Mouse (Mus musculus): ENCODE measurements around the gene Chst12. TPM values are rescaled to one million over a fixed set of nuclear protein-coding genes. Genes with fewer than 3 reads are reported as not detected.

The Chst12 gene
- polyA plus RNA-seq, 1 experiment from 2014 or later, result 18.8 TPM

DNA sequence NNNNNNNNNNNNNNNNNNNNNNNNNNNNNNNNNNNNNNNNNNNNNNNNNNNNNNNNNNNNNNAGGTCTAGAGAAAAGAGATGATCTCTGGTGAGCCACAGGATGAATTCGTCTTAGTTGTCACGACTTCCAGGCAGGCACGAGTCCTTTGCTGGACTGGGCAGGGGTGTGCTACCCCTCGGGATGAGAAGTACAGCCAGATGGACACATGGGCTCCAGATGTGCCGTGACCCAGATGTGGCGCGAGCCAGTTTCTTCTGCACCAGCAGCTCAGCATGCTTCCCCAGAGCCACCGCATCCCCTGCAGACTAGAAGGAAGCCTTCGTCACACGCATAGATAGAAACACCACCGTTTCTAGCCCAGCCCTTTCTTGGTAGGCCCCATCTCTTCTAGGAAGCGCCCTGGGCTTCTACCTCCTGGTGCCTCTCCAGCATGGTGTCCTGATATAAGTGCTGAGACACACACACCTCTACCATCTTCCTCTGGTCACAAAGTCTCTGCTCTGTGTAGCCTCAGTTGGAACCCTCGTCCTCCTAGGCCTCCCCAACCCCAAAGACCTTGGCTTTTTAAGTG is 32.8 kb downstream of the Chst12 start:
- Histone ChIP-seq H3K27ac (ENCODE audit: low read depth, low read length) (no peak overlapping the region), H3K36me3 (ENCODE audit: control insufficient read depth, insufficient read depth) (no peaks in the 10 kb centered on the region), H3K27me3 (replicated peaks; ENCODE audit: control insufficient read depth, insufficient read depth, low read length) (no peaks in the 10 kb centered on the region), H3K4me1 (replicated peaks; ENCODE audit: control insufficient read depth, insufficient read depth, low read length) (no peaks in the 10 kb centered on the region), H3K4me3 (ENCODE audit: low read depth, low read length) (no peak overlapping the region), H3K9ac (ENCODE audit: low read depth, low read length) (no peak overlapping the region), H3K9me3 (ENCODE audit: control insufficient read depth) (no peaks in the 10 kb centered on the region), H3K4me2 (replicated peaks; ENCODE audit: low read depth) (no peak overlapping the region)
- TF ChIP-seq CTCF (IDR thresholded peaks at IDR 0.05; ENCODE audit: low read depth), result no peak
- ATAC-seq, result no peak
- WGBS, result 78% methylated on average over 13 of the region's 13 CpGs

DNA sequence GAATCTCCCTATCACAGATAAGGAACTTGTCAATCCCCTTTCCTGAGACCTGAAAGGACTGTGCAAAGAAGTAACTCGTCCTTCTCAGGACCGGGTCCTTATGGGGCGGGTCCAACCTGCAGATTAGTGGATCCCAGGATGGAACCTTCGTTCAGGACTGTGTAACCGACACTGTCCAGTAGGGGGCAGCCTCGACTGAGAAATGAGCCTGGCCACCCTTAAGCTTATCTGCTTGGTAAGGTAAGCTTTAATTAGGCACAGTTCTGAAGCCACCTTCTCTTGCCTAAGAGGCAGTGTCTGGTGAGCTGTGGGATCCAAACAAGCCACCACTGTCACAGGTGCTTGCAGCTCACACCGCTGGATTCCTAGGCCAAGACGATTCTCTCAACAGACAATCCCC is 34.8 kb downstream of the Chst12 start:
- Histone ChIP-seq H3K4me2 (replicated peaks; ENCODE audit: low read depth) (no peak overlapping the region), H3K36me3 (ENCODE audit: control insufficient read depth, insufficient read depth) (no peaks in the 10 kb centered on the region), H3K4me1 (replicated peaks; ENCODE audit: control insufficient read depth, insufficient read depth, low read length) (no peaks in the 10 kb centered on the region), H3K9me3 (ENCODE audit: control insufficient read depth) (no peaks in the 10 kb centered on the region), H3K27ac (ENCODE audit: low read depth, low read length) (no peak overlapping the region), H3K4me3 (ENCODE audit: low read depth, low read length) (no peak overlapping the region), H3K9ac (ENCODE audit: low read depth, low read length) (no peak overlapping the region), H3K27me3 (replicated peaks; ENCODE audit: control insufficient read depth, insufficient read depth, low read length) (no peaks in the 10 kb centered on the region)
- 8% methylated on average over 8 of the region's 8 CpGs for WGBS
- peak; percentile 95 for TF ChIP-seq CTCF (IDR thresholded peaks at IDR 0.05; ENCODE audit: low read depth)
- peak; percentile 63 for ATAC-seq

- H3K9me3 ChIP-seq (ENCODE audit: control insufficient read depth), result no peaks in the 10 kb centered on the region
- H3K27me3 ChIP-seq (replicated peaks; ENCODE audit: control insufficient read depth, insufficient read depth, low read length), result no peaks in the 10 kb centered on the region
- no peak overlapping the region for H3K4me2 ChIP-seq (replicated peaks; ENCODE audit: low read depth)
- no peaks in the 10 kb centered on the region for H3K36me3 ChIP-seq (ENCODE audit: control insufficient read depth, insufficient read depth)
- H3K4me3 ChIP-seq (ENCODE audit: low read depth, low read length), result no peak overlapping the region
- WGBS, result 69% methylated on average over 9 of the region's 9 CpGs
- no peak for TF ChIP-seq CTCF (IDR thresholded peaks at IDR 0.05; ENCODE audit: low read depth)
- H3K27ac ChIP-seq (ENCODE audit: low read depth, low read length), result no peak overlapping the region
- H3K9ac ChIP-seq (ENCODE audit: low read depth, low read length), result no peak overlapping the region
- no peaks in the 10 kb centered on the region for H3K4me1 ChIP-seq (replicated peaks; ENCODE audit: control insufficient read depth, insufficient read depth, low read length)
- ATAC-seq, result no peak
Measured at GRCm38 (mm10) chr5:140542811-140543575, 37.6 kb downstream of the Chst12 start.

DNA sequence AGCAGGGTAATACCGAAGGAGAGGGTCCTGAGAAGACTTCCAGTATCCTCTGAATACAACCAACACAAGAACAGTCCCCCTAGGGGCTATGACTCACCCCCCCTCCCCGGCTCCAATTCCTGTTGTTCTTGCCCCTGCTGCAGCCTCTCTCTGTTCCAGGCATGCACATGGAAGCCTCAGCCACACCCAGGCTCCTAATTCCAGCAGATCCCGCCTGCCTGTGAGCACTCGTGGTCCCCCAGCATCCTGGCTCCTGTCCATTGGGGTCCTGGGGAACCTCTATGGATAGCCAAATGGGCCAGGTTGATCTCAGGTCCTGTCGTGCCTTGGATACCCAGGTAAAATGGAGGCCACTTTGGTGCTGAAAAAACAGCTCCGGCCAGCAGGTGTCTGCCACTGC is 40.3 kb downstream of the Chst12 start:
- Histone ChIP-seq H3K27me3 (replicated peaks; ENCODE audit: control insufficient read depth, insufficient read depth, low read length) (no peaks in the 10 kb centered on the region), H3K4me2 (replicated peaks; ENCODE audit: low read depth) (no peak overlapping the region), H3K4me3 (ENCODE audit: low read depth, low read length) (no peak overlapping the region), H3K27ac (ENCODE audit: low read depth, low read length) (no peak overlapping the region), H3K36me3 (ENCODE audit: control insufficient read depth, insufficient read depth) (no peaks in the 10 kb centered on the region), H3K9me3 (ENCODE audit: control insufficient read depth) (0 out of 2 replicates have a peak, but pooled peaks cover 3% of the 10 kb centered on the region), H3K9ac (ENCODE audit: low read depth, low read length) (no peak overlapping the region), H3K4me1 (replicated peaks; ENCODE audit: control insufficient read depth, insufficient read depth, low read length) (no peaks in the 10 kb centered on the region)
- TF ChIP-seq CTCF (IDR thresholded peaks at IDR 0.05; ENCODE audit: low read depth), result 0 out of 2 replicates have a peak, but pooled peaks have one; percentile 8
- 48% methylated on average over 6 of the region's 6 CpGs for WGBS
- no peak for ATAC-seq

GRCm38 (mm10) chr5:140546332-140546731 is 41.0 kb downstream of the Chst12 start:
- no peak overlapping the region for H3K4me3 ChIP-seq (ENCODE audit: low read depth, low read length)
- 0 out of 2 replicates have a peak, but pooled peaks cover 3% of the 10 kb centered on the region for H3K9me3 ChIP-seq (ENCODE audit: control insufficient read depth)
- H3K9ac ChIP-seq (ENCODE audit: low read depth, low read length), result no peak overlapping the region
- no peak for ATAC-seq
- no peaks in the 10 kb centered on the region for H3K27me3 ChIP-seq (replicated peaks; ENCODE audit: control insufficient read depth, insufficient read depth, low read length)
- H3K36me3 ChIP-seq (ENCODE audit: control insufficient read depth, insufficient read depth), result no peaks in the 10 kb centered on the region
- no peak overlapping the region for H3K4me2 ChIP-seq (replicated peaks; ENCODE audit: low read depth)
- peak; percentile 47 for TF ChIP-seq CTCF (IDR thresholded peaks at IDR 0.05; ENCODE audit: low read depth)
- H3K4me1 ChIP-seq (replicated peaks; ENCODE audit: control insufficient read depth, insufficient read depth, low read length), result no peaks in the 10 kb centered on the region
- H3K27ac ChIP-seq (ENCODE audit: low read depth, low read length), result no peak overlapping the region
- 76% methylated on average over 19 of the region's 19 CpGs for whole genome bisulfite sequencing

- H3K9me3 ChIP-seq (ENCODE audit: control insufficient read depth), result 0 out of 2 replicates have a peak, but pooled peaks cover 3% of the 10 kb centered on the region
- no peak overlapping the region for H3K4me2 ChIP-seq (replicated peaks; ENCODE audit: low read depth)
- H3K4me3 ChIP-seq (ENCODE audit: low read depth, low read length), result no peak overlapping the region
- no peaks in the 10 kb centered on the region for H3K4me1 ChIP-seq (replicated peaks; ENCODE audit: control insufficient read depth, insufficient read depth, low read length)
- no peaks in the 10 kb centered on the region for H3K36me3 ChIP-seq (ENCODE audit: control insufficient read depth, insufficient read depth)
- no peaks in the 10 kb centered on the region for H3K27me3 ChIP-seq (replicated peaks; ENCODE audit: control insufficient read depth, insufficient read depth, low read length)
- no peak for TF ChIP-seq CTCF (IDR thresholded peaks at IDR 0.05; ENCODE audit: low read depth)
- H3K9ac ChIP-seq (ENCODE audit: low read depth, low read length), result no peak overlapping the region
- no peak for ATAC-seq
- no peak overlapping the region for H3K27ac ChIP-seq (ENCODE audit: low read depth, low read length)
- WGBS, result 36% methylated on average over 17 of the region's 17 CpGs
Measured at GRCm38 (mm10) chr5:140549306-140550047, 44.1 kb downstream of the Chst12 start.
